Mouse (Mus musculus) kidney, embryonic 16.5 days (tissue): Measurements from ENCODE around the gene Spint3. TPM values are rescaled to one million over a fixed set of nuclear protein-coding genes. Genes with fewer than 3 reads are reported as not detected.
"Not testable (repeated sequence)": the region's sequence is repeated elsewhere in the genome, so short reads cannot be mapped to it uniquely, and the experiment has no call there.

Experiments
- ATAC-seq: fragments of 200-750 bp; cut with Nextera tagmentation; 2 replicates; pipeline ENCODE4 v1.8.0; 2017; ENCODE audit warnings: moderate TSS enrichment; ENCODE audit not compliant: low FRiP score, low TSS enrichment
- H3K27ac ChIP-seq: fragments of 300-500 bp; sonication (generic); 2 replicates; pipeline ENCODE4 v1.5.1; 2014; ENCODE audit warnings: low read length
- H3K27me3 ChIP-seq: fragments of 300-500 bp; sonication (generic); 2 replicates; pipeline ENCODE4 v1.6.1; 2014; ENCODE audit warnings: low read length, control low read depth, mixed read lengths; ENCODE audit not compliant: insufficient read depth
- H3K36me3 ChIP-seq: fragments of 300-500 bp; sonication (generic); 2 replicates; pipeline ENCODE4 v1.6.1; 2014; ENCODE audit warnings: low read length, control low read depth, mixed read lengths; ENCODE audit not compliant: insufficient read depth
- H3K4me1 ChIP-seq: fragments of 300-500 bp; sonication (generic); 2 replicates; pipeline ENCODE4 v1.6.1; 2014; ENCODE audit warnings: low read length, control low read depth, mixed read lengths; ENCODE audit not compliant: insufficient read depth
- H3K4me2 ChIP-seq: fragments of 300-500 bp; sonication (generic); replicated peaks from 2 replicates; pipeline ENCODE4 v1.6.1; 2014; ENCODE audit warnings: low read depth, low read length
- H3K4me3 ChIP-seq: fragments of 300-500 bp; sonication (generic); 2 replicates; pipeline ENCODE4 v1.5.1; 2014; ENCODE audit warnings: mild to moderate bottlenecking, low read length
- H3K9ac ChIP-seq: fragments of 300-500 bp; sonication (generic); replicated peaks from 2 replicates; pipeline ENCODE4 v1.6.1; 2014; ENCODE audit warnings: low read length
- H3K9me3 ChIP-seq: fragments of 300-500 bp; sonication (generic); 2 replicates; pipeline ENCODE4 v1.6.1; 2016; ENCODE audit warnings: low read length, control low read depth
- WGBS: fragments of 180-500 bp; shearing (Covaris S2); extraction: QIAGEN DNeasy Blood & Tissue Kit; methylation state at CpG from one replicate; pipeline ENCODE4 v1.1.7; 2014; 5-methylcytosine and 5-hydroxymethylcytosine counted together
- polyA plus RNA-seq: library from polyadenylated mRNA; unstranded; fragments of >200 nt; fragmentation: Nextera tagmentation; extraction: Ambion mirVana; gene quantifications from 2 replicates; pipeline ENCODE4 v1.2.1, GENCODE M21; 2015

Spint3 gene
- not detected in 2 replicates for polyA plus RNA-seq

- H3K9ac ChIP-seq, H3K27me3 ChIP-seq, H3K9me3 ChIP-seq, ATAC-seq, H3K4me2 ChIP-seq, H3K4me3 ChIP-seq, H3K4me1 ChIP-seq, H3K27ac ChIP-seq, H3K36me3 ChIP-seq: not testable (repeated sequence)
- 83% methylated on average over 6 of the region's 6 CpGs for WGBS
Measured at GRCm38 (mm10) chr2:164573359-164573758, at the start of gene Spint3. Gene Spint3 (minus strand): TSS chr2:164573459.

- Histone ChIP-seq H3K4me1 (no peaks in the 10 kb centered on the region), H3K36me3 (no peaks in the 10 kb centered on the region), H3K9ac (no peak overlapping the region), H3K4me3 (no peak overlapping the region), H3K4me2 (no peak overlapping the region), H3K27me3 (no peaks in the 10 kb centered on the region), H3K9me3 (no peaks in the 10 kb centered on the region), H3K27ac (no peak overlapping the region)
- 91% methylated on average over 4 of the region's 4 CpGs for WGBS
- ATAC-seq, result no peak
Measured at GRCm38 (mm10) chr2:164621775-164622174, 48.5 kb upstream of the Spint3 start.

- H3K4me1 ChIP-seq, result no peaks in the 10 kb centered on the region
- no peaks in the 10 kb centered on the region for H3K9me3 ChIP-seq
- no peak for ATAC-seq
- H3K9ac ChIP-seq, result no peak overlapping the region
- no peak overlapping the region for H3K4me2 ChIP-seq
- H3K27me3 ChIP-seq, result no peaks in the 10 kb centered on the region
- 75% methylated on average over 5 of the region's 5 CpGs for WGBS
- H3K36me3 ChIP-seq, result no peaks in the 10 kb centered on the region
- no peak overlapping the region for H3K27ac ChIP-seq
- H3K4me3 ChIP-seq, result no peak overlapping the region
Measured at GRCm38 (mm10) chr2:164619050-164619449, 45.8 kb upstream of the Spint3 start.

GRCm38 (mm10) chr2:164615386-164615785 lies 42.1 kb upstream of the Spint3 start:
- H3K9ac ChIP-seq, result no peak overlapping the region
- no peak overlapping the region for H3K27ac ChIP-seq
- no peaks in the 10 kb centered on the region for H3K4me1 ChIP-seq
- H3K27me3 ChIP-seq, result no peaks in the 10 kb centered on the region
- ATAC-seq, result no peak
- no peaks in the 10 kb centered on the region for H3K36me3 ChIP-seq
- no peaks in the 10 kb centered on the region for H3K9me3 ChIP-seq
- 92% methylated on average over 3 of the region's 3 CpGs for WGBS
- H3K4me2 ChIP-seq, result no peak overlapping the region
- no peak overlapping the region for H3K4me3 ChIP-seq

GRCm38 (mm10) chr2:164613471-164613870 lies 40.2 kb upstream of the Spint3 start, which contains the start of the genes Wfdc6b and Wfdc8:
Gene Wfdc6b (plus strand): TSS chr2:164613522.
Gene Wfdc8 (minus strand): TSS chr2:164613626.
- H3K4me3 ChIP-seq, H3K27ac ChIP-seq, ATAC-seq, H3K4me1 ChIP-seq, H3K9me3 ChIP-seq, H3K9ac ChIP-seq, H3K27me3 ChIP-seq, H3K4me2 ChIP-seq, H3K36me3 ChIP-seq: not testable (repeated sequence)
- WGBS, result 41% methylated on average over 8 of the region's 8 CpGs

GRCm38 (mm10) chr2:164608781-164609180 lies 35.5 kb upstream of the Spint3 start:
- Histone ChIP-seq H3K27me3 (no peaks in the 10 kb centered on the region), H3K9ac (no peak overlapping the region), H3K36me3 (no peaks in the 10 kb centered on the region), H3K4me2 (no peak overlapping the region), H3K27ac (no peak overlapping the region), H3K4me3 (no peak overlapping the region), H3K9me3 (no peaks in the 10 kb centered on the region), H3K4me1 (no peaks in the 10 kb centered on the region)
- 44% methylated on average over 6 of the region's 6 CpGs for WGBS
- no peak; the same call in 1 of the 2 replicates for ATAC-seq

- Histone ChIP-seq H3K9me3 (no peaks in the 10 kb centered on the region), H3K4me3 (no peak overlapping the region), H3K27ac (no peak overlapping the region), H3K36me3 (no peaks in the 10 kb centered on the region), H3K4me1 (no peaks in the 10 kb centered on the region), H3K9ac (no peak overlapping the region), H3K4me2 (no peak overlapping the region), H3K27me3 (no peaks in the 10 kb centered on the region)
- 90% methylated on average over 8 of the region's 8 CpGs for WGBS
- no peak for ATAC-seq
Measured at GRCm38 (mm10) chr2:164604411-164604810, 31.2 kb upstream of the Spint3 start.

GRCm38 (mm10) chr2:164603482-164603881 lies 30.2 kb upstream of the Spint3 start:
- H3K4me2 ChIP-seq, result no peak overlapping the region
- no peak overlapping the region for H3K9ac ChIP-seq
- H3K4me3 ChIP-seq, result no peak overlapping the region
- ATAC-seq, result no peak
- WGBS, result 85% methylated on average over 3 of the region's 3 CpGs
- no peaks in the 10 kb centered on the region for H3K4me1 ChIP-seq
- H3K27ac ChIP-seq, result no peak overlapping the region
- no peaks in the 10 kb centered on the region for H3K9me3 ChIP-seq
- H3K27me3 ChIP-seq, result no peaks in the 10 kb centered on the region
- H3K36me3 ChIP-seq, result no peaks in the 10 kb centered on the region

GRCm38 (mm10) chr2:164600179-164600578 lies 26.9 kb upstream of the Spint3 start:
- no peaks in the 10 kb centered on the region for H3K4me1 ChIP-seq
- no peaks in the 10 kb centered on the region for H3K36me3 ChIP-seq
- no peak overlapping the region for H3K27ac ChIP-seq
- H3K9me3 ChIP-seq, result no peaks in the 10 kb centered on the region
- H3K9ac ChIP-seq, result no peak overlapping the region
- no peak overlapping the region for H3K4me2 ChIP-seq
- ATAC-seq, result no peak
- H3K4me3 ChIP-seq, result no peak overlapping the region
- H3K27me3 ChIP-seq, result no peaks in the 10 kb centered on the region
- 73% methylated on average over 3 of the region's 3 CpGs for WGBS

- Histone ChIP-seq H3K9me3 (no peaks in the 10 kb centered on the region), H3K4me1 (peaks cover 12% of the 10 kb centered on the region), H3K36me3 (no peaks in the 10 kb centered on the region), H3K4me2 (no peak within 1 kb of the TSS), H3K27ac (no peak within 1 kb of the TSS), H3K4me3 (no peak within 1 kb of the TSS), H3K27me3 (no peaks in the 10 kb centered on the region), H3K9ac (no peak within 1 kb of the TSS)
- no peak for ATAC-seq
- WGBS, result 85% methylated on average over 4 of the region's 4 CpGs
Measured at GRCm38 (mm10) chr2:164593494-164593893, 20.2 kb upstream of the Spint3 start, which contains the start of gene Eppin. Gene Eppin (minus strand): TSS chr2:164593594.
